Mouse (Mus musculus) embryonic facial prominence, embryonic 11.5 days (tissue): ENCODE results near the gene Rab33a. TPM values are rescaled to one million over a fixed set of nuclear protein-coding genes. Genes with fewer than 3 reads are reported as not detected.

Source experiments
- ATAC-seq: fragments of 200-750 bp; cut with Nextera tagmentation; replicated peaks from 2 replicates; pipeline ENCODE4 v1.8.0; 2017; ENCODE audit warnings: low read depth; ENCODE audit not compliant: insufficient number of reproducible peaks, low FRiP score, low TSS enrichment
- DNase-seq: peaks from one replicate; pipeline ENCODE4 v3.0.0-alpha.2; 2015; ENCODE audit warnings: low spot score
- H3K27ac ChIP-seq: fragments of 300-500 bp; sonication (generic); replicated peaks from 2 replicates; pipeline ENCODE4 v1.5.1; 2014; ENCODE audit warnings: mild to moderate bottlenecking, low read depth, low read length, control low read depth
- H3K27me3 ChIP-seq: fragments of 300-500 bp; sonication (generic); 2 replicates; pipeline ENCODE4 v1.6.1; 2014; ENCODE audit warnings: mild to moderate bottlenecking, low read length, moderate library complexity, mixed read lengths; ENCODE audit not compliant: control insufficient read depth, insufficient read depth
- H3K36me3 ChIP-seq: fragments of 300-500 bp; sonication (generic); replicated peaks from 2 replicates; pipeline ENCODE4 v1.6.1; 2014; ENCODE audit warnings: low read depth, mild to moderate bottlenecking, low read length, moderate library complexity, mixed read lengths; ENCODE audit not compliant: control insufficient read depth, insufficient read depth
- H3K4me1 ChIP-seq: fragments of 300-500 bp; sonication (generic); 2 replicates; pipeline ENCODE4 v1.6.1; 2014; ENCODE audit warnings: low read length, mixed read lengths; ENCODE audit not compliant: control insufficient read depth, insufficient read depth
- H3K4me2 ChIP-seq: fragments of 300-500 bp; sonication (generic); 2 replicates; pipeline ENCODE4 v1.6.1; 2014; ENCODE audit warnings: low read depth, mild to moderate bottlenecking, control low read depth, low read length, moderate library complexity
- H3K4me3 ChIP-seq: fragments of 300-500 bp; sonication (generic); 2 replicates; pipeline ENCODE4 v1.5.1; 2014; ENCODE audit warnings: low read depth, low read length, control low read depth
- H3K9ac ChIP-seq: fragments of 300-500 bp; sonication (generic); replicated peaks from 2 replicates; pipeline ENCODE4 v1.6.1; 2014; ENCODE audit warnings: mild to moderate bottlenecking, control low read depth, low read length
- H3K9me3 ChIP-seq: fragments of 300-500 bp; sonication (generic); replicated peaks from 2 replicates; pipeline ENCODE4 v1.6.1; 2016; ENCODE audit warnings: mild to moderate bottlenecking, low read length, inconsistent platforms, mixed read lengths; ENCODE audit not compliant: control insufficient read depth
- WGBS: fragments of 180-500 bp; shearing (Covaris S2); extraction: QIAGEN DNeasy Blood & Tissue Kit; methylation state at CpG from one replicate; pipeline ENCODE4 v1.1.7; 2014; 5-methylcytosine and 5-hydroxymethylcytosine counted together
- polyA plus RNA-seq: library from polyadenylated mRNA; unstranded; fragments of >200 nt; fragmentation: Nextera tagmentation; extraction: Ambion mirVana; gene quantifications from 2 replicates; pipeline ENCODE4 v1.2.1, GENCODE M21; 2014

Gene Rab33a
- polyA plus RNA-seq, 1 experiment from 2014 or later, result 9.1 TPM

- H3K4me3 ChIP-seq, result peak overlapping the region; percentile 43
- H3K9me3 ChIP-seq, result no peaks in the 10 kb centered on the region
- no peaks in the 10 kb centered on the region for H3K4me1 ChIP-seq
- no peaks in the 10 kb centered on the region for H3K27me3 ChIP-seq
- no peak for ATAC-seq
- H3K27ac ChIP-seq, result no peak overlapping the region
- peak; percentile 9 for DNase-seq
- H3K9ac ChIP-seq, result peak overlapping the region; percentile 67
- no peaks in the 10 kb centered on the region for H3K36me3 ChIP-seq
- whole genome bisulfite sequencing, result 21% methylated on average over 20 of the region's 20 CpGs
- peak overlapping the region; percentile 79 for H3K4me2 ChIP-seq
Measured at GRCm38 (mm10) chrX:48519549-48520085, 532 bp downstream of the Rab33a start.

- H3K4me1 ChIP-seq, result no peaks in the 10 kb centered on the region
- H3K27me3 ChIP-seq, result no peaks in the 10 kb centered on the region
- no peak overlapping the region for H3K4me2 ChIP-seq
- no peak for DNase-seq
- H3K9me3 ChIP-seq, result no peaks in the 10 kb centered on the region
- H3K27ac ChIP-seq, result no peak overlapping the region
- H3K4me3 ChIP-seq, result no peak overlapping the region
- 83% methylated on average over 3 of the region's 3 CpGs for WGBS
- H3K36me3 ChIP-seq, result no peaks in the 10 kb centered on the region
- H3K9ac ChIP-seq, result no peak overlapping the region
- ATAC-seq, result no peak
Measured at GRCm38 (mm10) chrX:48521651-48522050, 2.6 kb downstream of the Rab33a start.

- DNase-seq, result no peak
- Histone ChIP-seq H3K27me3 (no peaks in the 10 kb centered on the region), H3K36me3 (no peaks in the 10 kb centered on the region), H3K4me2 (no peak overlapping the region), H3K4me3 (no peak overlapping the region), H3K9me3 (no peaks in the 10 kb centered on the region), H3K9ac (no peak overlapping the region), H3K4me1 (no peaks in the 10 kb centered on the region), H3K27ac (no peak overlapping the region)
- ATAC-seq, result no peak
- 62% methylated on average over 3 of the region's 3 CpGs for WGBS
Measured at GRCm38 (mm10) chrX:48523512-48523911, 4.4 kb downstream of the Rab33a start.

- no peak overlapping the region for H3K4me3 ChIP-seq
- 70% methylated on average over 1 of the region's 1 CpGs for WGBS
- DNase-seq, result no peak
Measured at GRCm38 (mm10) chrX:48525332-48525731, 6.2 kb downstream of the Rab33a start.

GRCm38 (mm10) chrX:48525866-48526265, 6.8 kb downstream of the Rab33a start:
- Histone ChIP-seq H3K4me1 (no peaks in the 10 kb centered on the region), H3K27ac (no peak overlapping the region), H3K9ac (no peak overlapping the region), H3K4me3 (no peak overlapping the region), H3K4me2 (no peak overlapping the region), H3K36me3 (no peaks in the 10 kb centered on the region), H3K9me3 (no peaks in the 10 kb centered on the region), H3K27me3 (no peaks in the 10 kb centered on the region)
- WGBS, result 64% methylated on average over 8 of the region's 8 CpGs
- DNase-seq, result no peak
- no peak for ATAC-seq

More at GRCm38 (mm10) chrX:48525332-48525731, 6.2 kb downstream of the Rab33a start:
- Histone ChIP-seq H3K4me1 (no peaks in the 10 kb centered on the region), H3K9ac (no peak overlapping the region), H3K4me2 (no peak overlapping the region), H3K27ac (no peak overlapping the region), H3K36me3 (no peaks in the 10 kb centered on the region), H3K27me3 (no peaks in the 10 kb centered on the region), H3K9me3 (no peaks in the 10 kb centered on the region)
- ATAC-seq, result no peak

- H3K4me2 ChIP-seq, result no peak overlapping the region
- no peak overlapping the region for H3K9ac ChIP-seq
- DNase-seq (no peak), ATAC-seq (no peak)
- H3K4me1 ChIP-seq, result no peaks in the 10 kb centered on the region
- no peak overlapping the region for H3K27ac ChIP-seq
- no peaks in the 10 kb centered on the region for H3K9me3 ChIP-seq
- H3K36me3 ChIP-seq, result no peaks in the 10 kb centered on the region
- H3K4me3 ChIP-seq, result no peak overlapping the region
- H3K27me3 ChIP-seq, result no peaks in the 10 kb centered on the region
- WGBS, result 64% methylated on average over 2 of the region's 3 CpGs
Measured at GRCm38 (mm10) chrX:48526435-48526834, 7.3 kb downstream of the Rab33a start.

- no peak for ATAC-seq
- 38% methylated on average over 3 of the region's 3 CpGs for WGBS
- Histone ChIP-seq H3K4me1 (no peaks in the 10 kb centered on the region), H3K4me2 (no peak overlapping the region), H3K36me3 (no peaks in the 10 kb centered on the region), H3K27me3 (no peaks in the 10 kb centered on the region), H3K9ac (no peak overlapping the region), H3K4me3 (no peak overlapping the region), H3K27ac (no peak overlapping the region), H3K9me3 (no peaks in the 10 kb centered on the region)
- DNase-seq, result peak; percentile 82
Measured at GRCm38 (mm10) chrX:48532175-48532574, 13.1 kb downstream of the Rab33a start.
